Mouse (Mus musculus): Measurements from ENCODE around the gene Mrap. TPM values are rescaled to one million over a fixed set of nuclear protein-coding genes. Genes with fewer than 3 reads are reported as not detected.

The Mrap gene
- total and polyA plus RNA-seq, 3 experiments = 0.33 TPM; not detected in 2

DNA sequence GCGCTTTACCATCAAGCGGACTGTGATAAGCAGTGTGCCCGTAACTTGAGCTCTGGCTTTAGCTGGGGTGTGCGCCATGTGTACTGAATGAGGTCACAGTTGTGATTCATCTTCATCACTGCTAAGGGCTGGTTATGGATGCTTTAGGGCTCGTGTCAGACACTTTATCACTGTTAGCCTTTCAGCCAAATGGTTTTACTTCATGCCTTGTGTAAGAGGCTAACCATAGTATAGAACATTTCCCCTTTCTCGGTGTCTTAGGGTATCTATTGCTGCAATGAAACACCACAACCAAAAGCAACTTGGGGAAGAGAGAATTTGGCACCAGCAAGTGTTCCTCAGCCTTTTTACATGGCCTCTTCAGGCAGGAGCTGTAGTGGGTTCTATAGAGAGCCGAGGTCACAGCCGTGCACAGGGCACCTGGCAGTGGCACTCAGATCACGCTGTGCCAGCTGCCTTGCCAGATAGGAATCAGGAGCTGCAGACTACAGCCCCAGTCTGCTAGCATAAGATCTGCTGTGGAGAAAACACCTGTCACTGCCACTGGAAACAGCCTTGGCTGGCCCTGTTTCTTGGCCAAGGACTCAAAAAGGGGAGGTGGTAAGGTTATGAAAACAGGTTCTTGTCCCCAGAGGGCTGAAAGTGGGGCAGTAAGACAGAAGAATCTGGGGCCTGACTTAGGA, 27.3 kb downstream of the Mrap start:
- no peak for ATAC-seq (ENCODE audit: extremely low read depth, insufficient number of reproducible peaks, low FRiP score, poor library complexity, severe bottlenecking)
- H3K27me3 ChIP-seq (ENCODE audit: insufficient read depth, low read length) = no peaks in the 10 kb centered on the region
- H3K4me3 ChIP-seq (ENCODE audit: low read depth, low read length) = no peak overlapping the region
- H3K36me3 ChIP-seq (replicated peaks) = peaks cover 94% of the 10 kb centered on the region
- no peaks in the 10 kb centered on the region for H3K9me3 ChIP-seq (replicated peaks)
- no peak for DNase-seq (ENCODE audit: low spot score)
- TF ChIP-seq GATA2 (IDR thresholded peaks at IDR 0.05; ENCODE audit: borderline replicate concordance, low read depth, low read length) (no peak), GATA1 (IDR thresholded peaks at IDR 0.05; ENCODE audit: borderline replicate concordance, low read length) (no peak), POLR2AphosphoS5 (IDR thresholded peaks at IDR 0.05; ENCODE audit: insufficient replicate concordance, low read depth, low read length) (no peak), TAL1 (conservative IDR thresholded peaks at IDR 0.05; ENCODE audit: low read depth, low read length) (no peak), CTCF (IDR thresholded peaks at IDR 0.05; ENCODE audit: low read depth, low read length) (no peak)
- H3K4me1 ChIP-seq (ENCODE audit: insufficient read depth, low read depth, low read length) = no peaks in the 10 kb centered on the region; the same call in 1 of the 2 replicates

- DNase-seq (ENCODE audit: low spot score) (no peak), ATAC-seq (ENCODE audit: extremely low read depth, insufficient number of reproducible peaks, low FRiP score, poor library complexity, severe bottlenecking) (no peak)
- Histone ChIP-seq H3K4me3 (ENCODE audit: low read depth, low read length) (no peak overlapping the region), H3K4me1 (ENCODE audit: insufficient read depth, low read depth, low read length) (no peaks in the 10 kb centered on the region), H3K27me3 (ENCODE audit: insufficient read depth, low read length) (no peaks in the 10 kb centered on the region), H3K9me3 (replicated peaks) (no peaks in the 10 kb centered on the region), H3K36me3 (replicated peaks) (peaks cover 94% of the 10 kb centered on the region)
- TF ChIP-seq POLR2AphosphoS5 (IDR thresholded peaks at IDR 0.05; ENCODE audit: insufficient replicate concordance, low read depth, low read length) (no peak), TAL1 (conservative IDR thresholded peaks at IDR 0.05; ENCODE audit: low read depth, low read length) (no peak), GATA1 (IDR thresholded peaks at IDR 0.05; ENCODE audit: borderline replicate concordance, low read length) (no peak), GATA2 (IDR thresholded peaks at IDR 0.05; ENCODE audit: borderline replicate concordance, low read depth, low read length) (no peak), CTCF (IDR thresholded peaks at IDR 0.05; ENCODE audit: low read depth, low read length) (no peak)
Observed at GRCm38 (mm10) chr16:90766919-90767454, 29.0 kb downstream of the Mrap start.

DNA sequence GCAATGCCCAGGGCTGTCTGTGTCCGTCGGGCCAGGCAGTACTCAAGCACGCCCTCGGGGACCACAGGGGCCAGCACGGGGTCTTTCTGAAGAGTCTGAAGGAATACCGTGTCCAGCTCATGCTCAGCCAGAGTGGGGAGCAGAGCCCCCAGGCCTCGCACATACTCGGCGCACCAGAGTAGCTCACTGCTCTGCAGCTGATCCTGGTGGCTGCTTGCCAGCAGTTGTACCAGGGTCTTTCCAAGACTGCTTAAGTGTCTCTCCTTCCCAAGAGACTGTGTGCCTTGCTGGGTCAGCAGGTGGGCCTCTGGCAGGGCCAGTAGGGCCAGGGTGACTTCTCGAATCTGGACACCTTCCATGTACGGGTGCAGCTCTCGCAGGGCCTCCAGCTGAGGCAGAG, 36.2 kb downstream of the Mrap start:
- Histone ChIP-seq H3K4me3 (ENCODE audit: low read depth, low read length) (no peak overlapping the region), H3K27me3 (ENCODE audit: insufficient read depth, low read length) (no peaks in the 10 kb centered on the region), H3K4me1 (ENCODE audit: insufficient read depth, low read depth, low read length) (no peaks in the 10 kb centered on the region), H3K36me3 (replicated peaks) (peaks cover 100% of the 10 kb centered on the region), H3K9me3 (replicated peaks) (no peaks in the 10 kb centered on the region)
- TF ChIP-seq GATA2 (IDR thresholded peaks at IDR 0.05; ENCODE audit: borderline replicate concordance, low read depth, low read length) = no peak
- TF ChIP-seq TAL1 (conservative IDR thresholded peaks at IDR 0.05; ENCODE audit: low read depth, low read length) = no peak
- no peak for TF ChIP-seq GATA1 (IDR thresholded peaks at IDR 0.05; ENCODE audit: borderline replicate concordance, low read length)
- no peak for TF ChIP-seq CTCF (IDR thresholded peaks at IDR 0.05; ENCODE audit: low read depth, low read length)
- no peak for TF ChIP-seq POLR2AphosphoS5 (IDR thresholded peaks at IDR 0.05; ENCODE audit: insufficient replicate concordance, low read depth, low read length)
- ATAC-seq (ENCODE audit: extremely low read depth, insufficient number of reproducible peaks, low FRiP score, poor library complexity, severe bottlenecking) = no peak
- no peak for DNase-seq (ENCODE audit: low spot score)

DNA sequence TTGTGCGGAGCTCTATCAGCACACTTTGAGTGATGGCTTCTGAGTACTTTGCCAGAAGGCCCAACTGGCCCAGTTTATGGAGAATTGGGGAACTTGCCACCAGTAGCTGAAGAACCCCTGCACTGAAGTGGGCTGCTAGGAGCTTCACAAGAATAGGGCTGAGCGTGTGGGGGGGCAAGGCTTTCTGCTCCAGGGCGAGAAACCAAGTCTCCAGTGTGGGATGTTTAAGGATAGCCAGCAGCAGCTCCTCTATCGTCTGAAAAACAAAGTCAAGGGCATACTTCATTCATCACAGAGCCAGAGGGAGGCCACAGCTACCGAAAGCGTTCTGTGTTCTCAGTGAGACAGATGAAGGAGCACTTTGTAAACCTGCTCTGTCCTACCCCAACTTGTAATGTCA, 36.6 kb downstream of the Mrap start:
- H3K4me3 ChIP-seq (ENCODE audit: low read depth, low read length) = no peak overlapping the region
- peaks cover 100% of the 10 kb centered on the region for H3K36me3 ChIP-seq (replicated peaks)
- H3K4me1 ChIP-seq (ENCODE audit: insufficient read depth, low read depth, low read length) = no peaks in the 10 kb centered on the region
- no peaks in the 10 kb centered on the region for H3K27me3 ChIP-seq (ENCODE audit: insufficient read depth, low read length)
- ATAC-seq (ENCODE audit: extremely low read depth, insufficient number of reproducible peaks, low FRiP score, poor library complexity, severe bottlenecking) = no peak
- no peak for DNase-seq (ENCODE audit: low spot score)
- no peaks in the 10 kb centered on the region for H3K9me3 ChIP-seq (replicated peaks)
- TF ChIP-seq POLR2AphosphoS5 (IDR thresholded peaks at IDR 0.05; ENCODE audit: insufficient replicate concordance, low read depth, low read length) (no peak), GATA2 (IDR thresholded peaks at IDR 0.05; ENCODE audit: borderline replicate concordance, low read depth, low read length) (no peak), GATA1 (IDR thresholded peaks at IDR 0.05; ENCODE audit: borderline replicate concordance, low read length) (no peak), CTCF (IDR thresholded peaks at IDR 0.05; ENCODE audit: low read depth, low read length) (no peak), TAL1 (conservative IDR thresholded peaks at IDR 0.05; ENCODE audit: low read depth, low read length) (no peak)

DNA sequence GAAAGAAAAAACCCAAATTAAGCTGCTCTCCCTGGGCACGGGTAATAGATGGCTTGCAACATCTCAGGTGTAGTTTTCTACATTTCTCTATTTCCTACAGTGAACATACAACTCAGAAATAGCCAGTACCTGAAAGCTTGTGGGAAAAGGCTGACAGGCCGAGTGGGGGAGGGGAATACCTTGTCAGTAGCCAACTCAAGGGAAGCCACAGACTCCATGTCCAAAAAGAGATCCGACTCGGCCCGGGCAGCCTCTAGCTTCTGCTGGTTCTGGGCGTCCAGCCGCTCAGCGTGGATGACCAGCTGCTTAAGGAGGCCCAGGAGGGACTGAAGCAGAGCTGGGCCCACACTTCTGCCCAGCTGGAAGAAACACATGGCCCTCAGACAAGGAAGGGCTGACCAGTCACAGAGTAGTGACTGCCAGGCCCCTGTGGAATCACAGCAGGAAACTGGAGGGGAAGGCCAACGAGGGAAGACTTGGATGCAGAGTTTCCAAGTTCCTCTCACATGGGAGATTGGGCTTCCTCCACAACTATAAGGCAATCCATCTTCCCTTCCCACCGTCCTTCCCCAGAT, 38.0 kb downstream of the Mrap start:
- H3K27me3 ChIP-seq (ENCODE audit: insufficient read depth, low read length) = no peaks in the 10 kb centered on the region
- no peak for ATAC-seq (ENCODE audit: extremely low read depth, insufficient number of reproducible peaks, low FRiP score, poor library complexity, severe bottlenecking)
- no peak overlapping the region for H3K4me3 ChIP-seq (ENCODE audit: low read depth, low read length)
- no peak for DNase-seq (ENCODE audit: low spot score)
- H3K36me3 ChIP-seq (replicated peaks) = peaks cover 100% of the 10 kb centered on the region
- H3K4me1 ChIP-seq (ENCODE audit: insufficient read depth, low read depth, low read length) = no peaks in the 10 kb centered on the region
- no peaks in the 10 kb centered on the region for H3K9me3 ChIP-seq (replicated peaks)
- TF ChIP-seq POLR2AphosphoS5 (IDR thresholded peaks at IDR 0.05; ENCODE audit: insufficient replicate concordance, low read depth, low read length) = no peak
- TF ChIP-seq GATA1 (IDR thresholded peaks at IDR 0.05; ENCODE audit: borderline replicate concordance, low read length) = no peak
- TF ChIP-seq CTCF (IDR thresholded peaks at IDR 0.05; ENCODE audit: low read depth, low read length) = no peak
- no peak for TF ChIP-seq TAL1 (conservative IDR thresholded peaks at IDR 0.05; ENCODE audit: low read depth, low read length)
- TF ChIP-seq GATA2 (IDR thresholded peaks at IDR 0.05; ENCODE audit: borderline replicate concordance, low read depth, low read length) = no peak

DNA sequence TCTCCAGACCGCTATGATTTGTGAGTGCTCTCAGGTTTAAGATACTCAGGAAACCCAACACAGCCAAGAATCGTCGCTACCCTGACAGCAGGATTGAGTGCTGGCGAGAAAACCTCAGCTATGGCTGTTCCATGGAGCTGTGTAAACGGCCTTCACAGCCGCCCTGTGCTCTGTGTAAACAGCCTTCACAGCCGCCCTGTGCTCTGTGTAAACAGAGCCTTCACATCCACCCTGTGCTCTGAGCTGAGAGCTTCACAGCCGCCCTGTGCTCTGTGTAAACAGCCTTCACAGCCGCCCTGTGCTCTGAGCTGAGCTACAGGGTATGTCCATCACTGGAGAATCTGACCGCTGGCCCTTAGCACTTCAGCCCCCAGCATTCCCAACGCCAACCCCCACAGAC, 41.8 kb downstream of the Mrap start:
- TF ChIP-seq GATA1 (IDR thresholded peaks at IDR 0.05; ENCODE audit: borderline replicate concordance, low read length) (no peak), POLR2AphosphoS5 (IDR thresholded peaks at IDR 0.05; ENCODE audit: insufficient replicate concordance, low read depth, low read length) (no peak), CTCF (IDR thresholded peaks at IDR 0.05; ENCODE audit: low read depth, low read length) (no peak), TAL1 (conservative IDR thresholded peaks at IDR 0.05; ENCODE audit: low read depth, low read length) (no peak), GATA2 (IDR thresholded peaks at IDR 0.05; ENCODE audit: borderline replicate concordance, low read depth, low read length) (no peak)
- no peaks in the 10 kb centered on the region for H3K9me3 ChIP-seq (replicated peaks)
- ATAC-seq (ENCODE audit: extremely low read depth, insufficient number of reproducible peaks, low FRiP score, poor library complexity, severe bottlenecking) = no peak
- no peaks in the 10 kb centered on the region for H3K27me3 ChIP-seq (ENCODE audit: insufficient read depth, low read length)
- peaks cover 98% of the 10 kb centered on the region for H3K36me3 ChIP-seq (replicated peaks)
- H3K4me1 ChIP-seq (ENCODE audit: insufficient read depth, low read depth, low read length) = no peaks in the 10 kb centered on the region
- DNase-seq (ENCODE audit: low spot score) = no peak
- no peak overlapping the region for H3K4me3 ChIP-seq (ENCODE audit: low read depth, low read length)
